ENCODE assay signal across 12 mouse cellular contexts in genomic region chr1:155237390-155237789, GRCm38 (mm10). TPM values are rescaled to one million over a fixed set of nuclear protein-coding genes. Genes with fewer than 3 reads are reported as not detected.
DNase-seq lines count a peak whose midpoint lies in the region; ATAC-seq and TF ChIP-seq lines count a peak whose summit lies in the region.
"Had no signal": no experiment of that assay in that cellular context is flagged by ENCODE, and none has a peak within 500 bp of the region (broad histone marks: within the 10 kb centered on the region; RNA-seq: fewer than 3 reads in every experiment).

No protein-coding gene starts in this region.

- H3K36me3 ChIP-seq in embryonic facial prominence, embryonic 14.5 days (ENCODE audit: control insufficient read depth, insufficient read depth, low read length): peaks cover 18% of the 10 kb centered on the region; the same call in 1 of the 2 replicates
- peaks cover 15% of the 10 kb centered on the region; the same call in 1 of the 2 replicates for H3K36me3 ChIP-seq in kidney, postnatal 0 days (ENCODE audit: insufficient read depth, low read length)

- peaks cover 45% of the 10 kb centered on the region for H3K4me1 ChIP-seq in embryonic facial prominence, embryonic 14.5 days (ENCODE audit: control insufficient read depth, insufficient read depth, low read length)
- H3K4me1 ChIP-seq in kidney, postnatal 0 days (replicated peaks; ENCODE audit: insufficient read depth, low read length): peaks cover 52% of the 10 kb centered on the region

- H3K27me3 ChIP-seq in embryonic facial prominence, embryonic 14.5 days (replicated peaks; ENCODE audit: control insufficient read depth, insufficient read depth, low read length): no peaks in the 10 kb centered on the region
- H3K27me3 ChIP-seq in kidney, postnatal 0 days (ENCODE audit: insufficient read depth, low read length): no peaks in the 10 kb centered on the region
- H3K27me3 ChIP-seq: embryonic facial prominence, embryonic 13.5 days had no signal

- H3K4me2 ChIP-seq in embryonic facial prominence, embryonic 14.5 days (ENCODE audit: low read depth, low read length): no peak overlapping the region
- H3K4me2 ChIP-seq in kidney, postnatal 0 days (ENCODE audit: low read length): no peak overlapping the region
- H3K4me2 ChIP-seq: embryonic facial prominence, embryonic 13.5 days had no signal

- no peak overlapping the region; the same call in 1 of the 2 replicates for H3K9ac ChIP-seq in embryonic facial prominence, embryonic 14.5 days (ENCODE audit: low read depth, low read length)
- no peak overlapping the region for H3K9ac ChIP-seq in kidney, postnatal 0 days (ENCODE audit: low read depth, low read length)
- H3K9ac ChIP-seq: embryonic facial prominence, embryonic 13.5 days had no signal

- WGBS in embryonic facial prominence, embryonic 14.5 days: 55% methylated on average over 11 of the region's 11 CpGs
- WGBS in kidney, postnatal 0 days: 41% methylated on average over 11 of the region's 11 CpGs

- no peak for TF ChIP-seq CTCF in gastrocnemius, adult 2 months (IDR thresholded peaks at IDR 0.05)
- no peak for TF ChIP-seq CTCF in kidney, postnatal 0 days (IDR thresholded peaks at IDR 0.05; ENCODE audit: low read depth)

- H3K9me3 ChIP-seq in embryonic facial prominence, embryonic 14.5 days (ENCODE audit: control insufficient read depth, low read length): no peaks in the 10 kb centered on the region
- no peaks in the 10 kb centered on the region for H3K9me3 ChIP-seq in kidney, postnatal 0 days (replicated peaks; ENCODE audit: low read length)
- H3K9me3 ChIP-seq: embryonic facial prominence, embryonic 13.5 days had no signal

- no peak for ATAC-seq in embryonic facial prominence, embryonic 14.5 days (ENCODE audit: low read depth)
- ATAC-seq in kidney, postnatal 0 days (replicated peaks; ENCODE audit: low FRiP score, low read depth): peak; percentile 74

- intact Hi-C loops in gastrocnemius, adult 2 months (cut with DNase I): no loop called here
- intact Hi-C loops in left cerebral cortex, postnatal 25 days (cut with DNase I): no loop called here
- intact Hi-C loops in left cerebral cortex, postnatal 14 days (cut with DNase I): no loop called here

- DNase-seq in gastrocnemius, adult 2 months: peak; percentile 13
- no peak for DNase-seq in gastrocnemius, postnatal 4 days (ENCODE audit: low spot score in 2 of 2)
- peak; percentile 50 to 81 for DNase-seq in left cerebral cortex, postnatal 25 days (ENCODE audit: low spot score in 2 of 2)
- DNase-seq in left cerebral cortex, postnatal 14 days (ENCODE audit: low spot score in 2 of 2): no peak
- peak; percentile 78 for DNase-seq in embryonic facial prominence, embryonic 14.5 days (ENCODE audit: low spot score)
- peak; percentile 88 for DNase-seq in kidney, postnatal 0 days (ENCODE audit: low spot score)
- no peak for DNase-seq in spleen, adult 12 weeks (ENCODE audit: low spot score)
- no peak for DNase-seq in thymus, postnatal 14 days
- DNase-seq: liver; thymus, postnatal 36 days had no signal

- no peak overlapping the region for H3K4me3 ChIP-seq in gastrocnemius, adult 2 months
- H3K4me3 ChIP-seq in embryonic facial prominence, embryonic 14.5 days (ENCODE audit: low read depth, low read length): no peak overlapping the region
- H3K4me3 ChIP-seq in kidney, postnatal 0 days (replicated peaks; ENCODE audit: low read depth, low read length): no peak overlapping the region
- H3K4me3 ChIP-seq: embryonic facial prominence, embryonic 13.5 days had no signal

- 0 out of 2 replicates have a peak overlapping the region, but pooled peaks have one; percentile 5 for H3K27ac ChIP-seq in gastrocnemius, adult 2 months
- H3K27ac ChIP-seq in embryonic facial prominence, embryonic 14.5 days (replicated peaks; ENCODE audit: low read depth, low read length): no peak overlapping the region
- peak overlapping the region; percentile 94 for H3K27ac ChIP-seq in kidney, postnatal 0 days
- H3K27ac ChIP-seq: embryonic facial prominence, embryonic 13.5 days had no signal

RNA-seq across cellular contexts. Expression of gene BC034090, which starts 6.9 kb away (rescaled TPM):
- total RNA-seq in gastrocnemius, adult 2 months (2021): 1 to 10 TPM in 1 of 2 experiments, under 1 TPM in 1; 0.94 to 1.8 TPM
- total RNA-seq in gastrocnemius, postnatal 4 days (2021): 10 to 100 TPM; 18.4 to 23.4 TPM
- 1 to 10 TPM; 9.5 to 9.7 TPM for total RNA-seq in left cerebral cortex, postnatal 25 days (2021)
- total RNA-seq in left cerebral cortex, postnatal 14 days (2021): 1 to 10 TPM; 6.0 to 8.5 TPM
- 4.6 and 4.8 TPM in 2 replicates for polyA plus RNA-seq in embryonic facial prominence, embryonic 14.5 days (2014; fragmentation: Nextera tagmentation; extraction: Ambion mirVana)
- 9.9 and 10.2 TPM in 2 replicates for polyA plus RNA-seq in kidney, postnatal 0 days (2015; fragmentation: Nextera tagmentation; extraction: Ambion mirVana)
- total RNA-seq: megakaryocyte, adult 5-6 weeks had no signal

Comparison
In these comparisons a context has a peak if more than half of its experiments do, and no peak if none do; other contexts are left out.
1. DNase-seq: peak in gastrocnemius, adult 2 months (single experiment), left cerebral cortex, postnatal 25 days (2 of 2), embryonic facial prominence, embryonic 14.5 days (single experiment) and kidney, postnatal 0 days (single experiment); none in gastrocnemius, postnatal 4 days (0 of 2), left cerebral cortex, postnatal 14 days (0 of 2), spleen, adult 12 weeks (single experiment) and thymus, postnatal 14 days (single experiment).